ENCODE assay signal across 8 mouse cellular contexts in genomic region chr13:37858508-37858907, GRCm38 (mm10).
DNase-seq lines count a peak whose midpoint lies in the region; ATAC-seq and TF ChIP-seq lines count a peak whose summit lies in the region.

No protein-coding gene starts in this region.

- 47% methylated on average over 9 of the region's 9 CpGs for WGBS in lung, postnatal 0 days
- 24% methylated on average over 9 of the region's 9 CpGs for WGBS in hindbrain, embryonic 10.5 days
- WGBS in stomach, embryonic 14.5 days, result 39% methylated on average over 9 of the region's 9 CpGs

- H3K4me3 ChIP-seq in lung, postnatal 0 days (ENCODE audit: low read depth, low read length), result no peak overlapping the region
- peak overlapping the region; percentile 61 for H3K4me3 ChIP-seq in hindbrain, embryonic 10.5 days
- peak overlapping the region; percentile 46 for H3K4me3 ChIP-seq in stomach, embryonic 14.5 days (ENCODE audit: low read depth, low read length)

- peak overlapping the region; percentile 81 for H3K27ac ChIP-seq in lung, postnatal 0 days (ENCODE audit: low read length)
- peak overlapping the region; percentile 86 for H3K27ac ChIP-seq in hindbrain, embryonic 10.5 days
- H3K27ac ChIP-seq in stomach, embryonic 14.5 days (ENCODE audit: low read length), result peak overlapping the region; percentile 78

- TF ChIP-seq EP300 in lung, postnatal 0 days (IDR thresholded peaks at IDR 0.05), result no peak

- H3K4me2 ChIP-seq in lung, postnatal 0 days (replicated peaks; ENCODE audit: low read depth, low read length), result peak overlapping the region; percentile 90
- H3K4me2 ChIP-seq in stomach, embryonic 14.5 days (replicated peaks; ENCODE audit: low read depth, low read length), result peak overlapping the region; percentile 99

- no peak for ATAC-seq in lung, postnatal 0 days
- no peak for ATAC-seq in stomach, embryonic 14.5 days (ENCODE audit: insufficient number of reproducible peaks, insufficient read depth, low FRiP score, low read depth)
- ATAC-seq in monocyte, adult 5-6 weeks (replicated peaks; ENCODE audit: insufficient number of reproducible peaks, low FRiP score, low TSS enrichment, poor library complexity, severe bottlenecking), result no peak

- H3K4me1 ChIP-seq in lung, postnatal 0 days (ENCODE audit: insufficient read depth, low read depth, low read length), result peaks cover 30% of the 10 kb centered on the region
- peaks cover 77% of the 10 kb centered on the region for H3K4me1 ChIP-seq in hindbrain, embryonic 10.5 days (replicated peaks)
- peaks cover 48% of the 10 kb centered on the region for H3K4me1 ChIP-seq in stomach, embryonic 14.5 days (ENCODE audit: control insufficient read depth, insufficient read depth, low read length)

- no peak for TF ChIP-seq CTCF in lung, postnatal 0 days (IDR thresholded peaks at IDR 0.05)

- H3K9ac ChIP-seq in lung, postnatal 0 days (replicated peaks; ENCODE audit: low read depth), result peak overlapping the region; percentile 33; the same call in 1 of the 2 replicates
- peak overlapping the region; percentile 47 for H3K9ac ChIP-seq in stomach, embryonic 14.5 days (replicated peaks; ENCODE audit: low read depth, low read length)

- no peaks in the 10 kb centered on the region for H3K27me3 ChIP-seq in lung, postnatal 0 days (replicated peaks; ENCODE audit: insufficient read depth, low read length)
- 0 out of 2 replicates have a peak, but pooled peaks cover 4% of the 10 kb centered on the region for H3K27me3 ChIP-seq in hindbrain, embryonic 10.5 days (ENCODE audit: insufficient read depth, poor library complexity, severe bottlenecking)
- H3K27me3 ChIP-seq in stomach, embryonic 14.5 days (ENCODE audit: control insufficient read depth, insufficient read depth, low read length), result no peaks in the 10 kb centered on the region

- no peaks in the 10 kb centered on the region for H3K9me3 ChIP-seq in lung, postnatal 0 days (ENCODE audit: low read length)
- H3K9me3 ChIP-seq in hindbrain, embryonic 10.5 days, result no peaks in the 10 kb centered on the region
- no peaks in the 10 kb centered on the region for H3K9me3 ChIP-seq in stomach, embryonic 14.5 days (ENCODE audit: control insufficient read depth, low read depth, low read length)

- no peak for DNase-seq in lung, postnatal 0 days (ENCODE audit: low spot score)
- no peak for DNase-seq in lung, adult 18-20 months
- DNase-seq in hindbrain, embryonic 10.5 days (ENCODE audit: low spot score), result no peak
- DNase-seq in liver, result peak; percentile 35
- no peak for DNase-seq in right cerebral cortex, postnatal 4 days
- no peak for DNase-seq in spleen, postnatal 10 days (ENCODE audit: low spot score in 2 of 2)

- no peaks in the 10 kb centered on the region for H3K36me3 ChIP-seq in lung, postnatal 0 days (ENCODE audit: insufficient read depth, low read length)
- H3K36me3 ChIP-seq in hindbrain, embryonic 10.5 days, result no peaks in the 10 kb centered on the region
- H3K36me3 ChIP-seq in stomach, embryonic 14.5 days (ENCODE audit: control insufficient read depth, insufficient read depth, low read length), result no peaks in the 10 kb centered on the region
